Mouse (Mus musculus) midbrain, embryonic 14.5 days (tissue): ENCODE data around the gene Olfr48. TPM values are rescaled to one million over a fixed set of nuclear protein-coding genes. Genes with fewer than 3 reads are reported as not detected.

Source experiments
- polyA plus RNA-seq: library from polyadenylated mRNA; unstranded; fragments of >200 nt; fragmentation: Nextera tagmentation; extraction: Ambion mirVana; gene quantifications from 2 replicates; pipeline ENCODE4 v1.2.1, GENCODE M21; 2014

Olfr48 gene
- polyA plus RNA-seq, 1 experiment from 2014 or later: not detected

Other genes starting within 250 kb of the Olfr48 start
- not detected in 2 replicates for gene Olfr1247, start 234.1 kb downstream of the Olfr48 start, polyA plus RNA-seq
- not detected in 2 replicates for gene Olfr1248, start 230.0 kb downstream of the Olfr48 start, polyA plus RNA-seq
- not detected in 2 replicates for gene Olfr1249, start 213.2 kb downstream of the Olfr48 start, polyA plus RNA-seq
- not detected in 2 replicates for gene Olfr1250, start 186.7 kb downstream of the Olfr48 start, polyA plus RNA-seq
- not detected in 2 replicates for gene Olfr1251, start 176.3 kb downstream of the Olfr48 start, polyA plus RNA-seq
- not detected in 2 replicates for gene Olfr1252, start 123.2 kb downstream of the Olfr48 start, polyA plus RNA-seq
- gene Olfr1253, start 91.1 kb downstream of the Olfr48 start, polyA plus RNA-seq: not detected in 2 replicates
- not detected in 2 replicates for gene Olfr1254, start 54.6 kb downstream of the Olfr48 start, polyA plus RNA-seq
- not detected in 2 replicates for gene Olfr1255, start 36.2 kb downstream of the Olfr48 start, polyA plus RNA-seq
- 0.08 TPM in 1 of 2 replicates, not detected in the other for gene Olfr1256, start 6.7 kb downstream of the Olfr48 start, polyA plus RNA-seq
- gene Olfr1257, start 30.2 kb upstream of the Olfr48 start, polyA plus RNA-seq: not detected in 2 replicates
- not detected in 2 replicates for gene Olfr1258, start 79.1 kb upstream of the Olfr48 start, polyA plus RNA-seq
- not detected in 2 replicates for gene Olfr1259, start 100.5 kb upstream of the Olfr48 start, polyA plus RNA-seq
- not detected in 2 replicates for gene Olfr1260, start 126.1 kb upstream of the Olfr48 start, polyA plus RNA-seq
- gene Olfr1261, start 143.0 kb upstream of the Olfr48 start, polyA plus RNA-seq: not detected in 2 replicates
- not detected in 2 replicates for gene Olfr1262, start 151.9 kb upstream of the Olfr48 start, polyA plus RNA-seq
- not detected in 2 replicates for gene Olfr1263, start 163.9 kb upstream of the Olfr48 start, polyA plus RNA-seq
- gene Olfr1264, start 177.4 kb upstream of the Olfr48 start, polyA plus RNA-seq: not detected in 2 replicates
- not detected in 2 replicates for gene Olfr1265, start 187.1 kb upstream of the Olfr48 start, polyA plus RNA-seq
- not detected in 2 replicates for gene Olfr140, start 215.4 kb upstream of the Olfr48 start, polyA plus RNA-seq